Mouse (Mus musculus) lung, postnatal 0 days (tissue): ENCODE data around the gene Nlrx1.

Source experiments
- CTCF ChIP-seq: IDR thresholded peaks from 2 replicates; pipeline ENCODE4 v1.5.1; 2016; ENCODE audit warnings: antibody characterized with exemption, mild to moderate bottlenecking
- EP300 ChIP-seq: IDR thresholded peaks from 2 replicates; pipeline ENCODE4 v1.6.1; 2016; ENCODE audit warnings: antibody characterized with exemption, mild to moderate bottlenecking, control low read depth

GRCm38 (mm10) chr9:44251314-44251713 is 17.1 kb downstream of the Nlrx1 start, which contains the start of gene Pdzd3:
- no peak for TF ChIP-seq CTCF
- TF ChIP-seq EP300: no peak
